Mouse (Mus musculus): ENCODE measurements at regions not wholly inside any gene's neighbourhood (a gene's known extent, or its start where the extent isn't known, plus 50 kb on each side); places are given as distances from the start of the nearest gene placed in this dataset.

DNA sequence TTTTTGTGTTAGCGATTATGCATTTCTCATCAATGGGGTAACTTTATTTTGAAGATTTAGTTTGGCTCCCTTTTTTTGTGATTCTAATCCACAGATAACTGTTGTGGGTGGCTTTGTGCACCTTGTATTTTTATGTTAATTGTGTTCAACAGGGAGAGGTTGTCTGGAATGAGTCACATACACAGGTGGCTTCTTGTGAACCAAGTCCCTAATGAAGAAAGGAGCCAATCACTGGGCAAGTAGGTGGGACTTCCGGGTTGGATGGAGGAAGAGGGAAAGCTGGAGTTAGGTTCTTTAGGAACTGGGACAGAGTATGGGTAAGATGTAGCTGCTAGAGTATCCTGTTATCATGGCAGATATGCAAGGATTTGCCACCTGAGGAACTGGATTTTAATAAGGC is 925.2 kb downstream of the Flrt2 start:
- no peak for DNase-seq (ENCODE audit: low read depth, low spot score)
